Mouse (Mus musculus) kidney, embryonic 16.5 days (tissue): Measurements from ENCODE around the gene Slco2a1. TPM values are rescaled to one million over a fixed set of nuclear protein-coding genes. Genes with fewer than 3 reads are reported as not detected.
"Not testable (repeated sequence)": the region's sequence is repeated elsewhere in the genome, so short reads cannot be mapped to it uniquely, and the experiment has no call there.

Experiments
- ATAC-seq: fragments of 200-750 bp; cut with Nextera tagmentation; 2 replicates; pipeline ENCODE4 v1.8.0; 2017; ENCODE audit warnings: moderate TSS enrichment; ENCODE audit not compliant: low FRiP score, low TSS enrichment
- H3K27ac ChIP-seq: fragments of 300-500 bp; sonication (generic); 2 replicates; pipeline ENCODE4 v1.5.1; 2014; ENCODE audit warnings: low read length
- H3K27me3 ChIP-seq: fragments of 300-500 bp; sonication (generic); 2 replicates; pipeline ENCODE4 v1.6.1; 2014; ENCODE audit warnings: low read length, control low read depth, mixed read lengths; ENCODE audit not compliant: insufficient read depth
- H3K36me3 ChIP-seq: fragments of 300-500 bp; sonication (generic); 2 replicates; pipeline ENCODE4 v1.6.1; 2014; ENCODE audit warnings: low read length, control low read depth, mixed read lengths; ENCODE audit not compliant: insufficient read depth
- H3K4me1 ChIP-seq: fragments of 300-500 bp; sonication (generic); 2 replicates; pipeline ENCODE4 v1.6.1; 2014; ENCODE audit warnings: low read length, control low read depth, mixed read lengths; ENCODE audit not compliant: insufficient read depth
- H3K4me2 ChIP-seq: fragments of 300-500 bp; sonication (generic); replicated peaks from 2 replicates; pipeline ENCODE4 v1.6.1; 2014; ENCODE audit warnings: low read depth, low read length
- H3K4me3 ChIP-seq: fragments of 300-500 bp; sonication (generic); 2 replicates; pipeline ENCODE4 v1.5.1; 2014; ENCODE audit warnings: mild to moderate bottlenecking, low read length
- H3K9ac ChIP-seq: fragments of 300-500 bp; sonication (generic); replicated peaks from 2 replicates; pipeline ENCODE4 v1.6.1; 2014; ENCODE audit warnings: low read length
- H3K9me3 ChIP-seq: fragments of 300-500 bp; sonication (generic); 2 replicates; pipeline ENCODE4 v1.6.1; 2016; ENCODE audit warnings: low read length, control low read depth
- WGBS: fragments of 180-500 bp; shearing (Covaris S2); extraction: QIAGEN DNeasy Blood & Tissue Kit; methylation state at CpG from one replicate; pipeline ENCODE4 v1.1.7; 2014; 5-methylcytosine and 5-hydroxymethylcytosine counted together
- polyA plus RNA-seq: library from polyadenylated mRNA; unstranded; fragments of >200 nt; fragmentation: Nextera tagmentation; extraction: Ambion mirVana; gene quantifications from 2 replicates; pipeline ENCODE4 v1.2.1, GENCODE M21; 2015

Slco2a1 gene
- polyA plus RNA-seq, 1 experiment from 2014 or later, result 8.2 TPM

DNA sequence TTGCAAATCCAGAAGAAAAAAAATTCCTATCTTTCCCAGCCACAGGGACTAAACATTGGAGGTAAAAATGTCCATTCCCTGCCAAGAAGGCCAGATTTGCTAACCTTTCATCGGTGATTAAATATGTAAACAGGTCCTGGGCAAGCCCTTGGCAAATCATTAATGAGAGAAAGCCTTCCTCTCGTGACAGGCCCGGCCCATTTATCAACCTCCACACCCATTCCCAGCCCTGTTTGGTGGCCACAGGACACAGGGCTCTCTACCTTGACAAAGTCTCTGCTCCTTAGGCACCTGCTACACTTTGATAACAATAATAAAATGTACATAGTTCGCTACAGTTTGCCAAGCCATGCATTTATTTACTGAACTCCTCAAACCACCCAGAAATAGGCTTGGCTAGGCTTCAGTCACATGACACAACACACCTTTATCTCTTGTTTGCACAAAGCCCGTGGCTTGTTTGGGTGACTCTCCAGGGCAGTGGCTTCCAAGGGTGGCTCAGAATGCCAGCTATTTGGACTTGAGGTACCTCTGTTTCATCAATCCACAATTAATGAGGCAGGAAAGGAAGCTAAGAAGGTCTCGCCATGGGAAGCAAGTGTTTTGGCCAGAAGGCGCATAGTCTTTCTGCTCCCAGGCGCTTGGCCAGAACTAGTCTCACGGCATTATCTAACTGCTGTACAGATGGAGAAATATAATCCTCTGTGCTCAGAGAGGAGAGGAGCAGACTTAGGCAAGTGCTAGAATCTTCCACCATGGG is 101.8 kb downstream of the Slco2a1 start:
- no peak overlapping the region for H3K4me2 ChIP-seq
- peak overlapping the region; percentile 11; the same call in 1 of the 2 replicates for H3K27ac ChIP-seq
- peak; percentile 55; the same call in 1 of the 2 replicates for ATAC-seq
- WGBS, result 51% methylated on average over 9 of the region's 9 CpGs
- H3K36me3 ChIP-seq, result no peaks in the 10 kb centered on the region
- H3K4me1 ChIP-seq, result peaks cover 12% of the 10 kb centered on the region
- H3K9me3 ChIP-seq, result no peaks in the 10 kb centered on the region
- H3K4me3 ChIP-seq, result no peak overlapping the region
- no peaks in the 10 kb centered on the region for H3K27me3 ChIP-seq
- H3K9ac ChIP-seq, result no peak overlapping the region

DNA sequence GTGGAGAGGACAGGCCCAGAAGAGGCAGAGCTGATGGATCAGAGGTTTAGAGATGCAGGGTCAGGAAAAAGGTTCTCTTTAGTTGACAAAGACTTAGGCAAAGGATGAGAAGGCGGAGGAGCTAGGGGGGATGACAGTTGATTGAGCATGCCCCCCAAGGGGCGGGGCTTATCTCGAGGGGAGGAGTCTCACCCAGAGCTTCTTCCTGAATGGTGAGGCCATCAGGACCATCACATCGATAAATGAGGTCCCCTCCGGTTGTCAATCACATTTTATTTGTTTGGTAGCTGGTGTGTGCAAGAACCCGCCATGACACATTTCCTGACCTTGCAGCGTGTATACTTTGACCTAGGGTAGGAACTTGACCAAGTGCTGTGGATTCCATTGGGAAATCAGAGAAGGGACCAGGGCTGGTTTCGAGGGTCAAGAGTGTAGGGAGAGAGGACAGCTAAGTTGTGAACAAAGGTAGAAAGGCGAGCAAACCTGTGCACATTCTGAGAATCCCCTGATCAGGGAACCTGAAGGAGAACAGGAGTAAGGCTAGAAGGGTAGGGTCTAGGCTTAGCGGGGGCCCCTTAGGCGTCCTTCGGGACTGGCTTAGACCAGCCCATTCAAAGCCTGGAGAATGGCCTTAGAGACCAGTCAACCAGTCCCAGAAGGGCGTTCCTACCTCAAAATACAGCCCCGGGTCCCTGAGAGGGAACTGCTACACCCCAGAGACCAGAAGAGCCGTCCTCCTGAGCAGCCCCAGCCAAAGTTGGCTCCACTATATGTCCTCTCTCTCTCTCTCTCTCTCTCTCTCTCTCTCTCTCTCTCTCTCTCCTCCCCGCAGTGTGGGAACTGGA is 102.7 kb downstream of the Slco2a1 start:
- no peak; the same call in 1 of the 2 replicates for ATAC-seq

DNA sequence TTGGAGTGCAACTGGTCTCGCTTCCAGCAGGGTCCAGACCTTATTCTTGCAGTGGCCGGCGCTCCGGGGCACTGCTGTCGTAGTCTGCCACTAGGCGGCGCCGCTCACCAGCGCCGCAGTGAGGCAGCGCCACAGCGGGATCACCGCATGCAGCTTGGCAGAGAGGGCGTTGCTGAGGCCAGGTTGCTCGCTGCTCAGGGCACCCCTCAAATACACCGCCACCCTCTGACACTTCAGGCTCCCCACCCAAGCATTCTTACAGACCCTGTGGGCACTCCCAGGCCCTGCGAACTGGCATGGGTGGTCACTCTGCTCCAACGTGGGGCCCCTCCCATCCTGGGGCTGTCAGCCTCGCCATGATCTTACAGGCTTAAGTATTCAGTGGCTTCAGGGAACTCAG is 103.7 kb downstream of the Slco2a1 start:
- 0% methylated on average over 18 of the region's 19 CpGs for WGBS
- no peaks in the 10 kb centered on the region for H3K36me3 ChIP-seq
- H3K9me3 ChIP-seq, result no peaks in the 10 kb centered on the region
- H3K27me3 ChIP-seq, result no peaks in the 10 kb centered on the region
- H3K4me1 ChIP-seq, result peaks cover 12% of the 10 kb centered on the region
- peak overlapping the region; percentile 61 for H3K9ac ChIP-seq
- peak overlapping the region; percentile 48 for H3K4me3 ChIP-seq
- peak overlapping the region; percentile 80 for H3K4me2 ChIP-seq
- no peak overlapping the region for H3K27ac ChIP-seq
- peak; percentile 92 for ATAC-seq

More for the DNA sequence above, 102.7 kb downstream of the Slco2a1 start:
- no peak overlapping the region for H3K4me3 ChIP-seq
- H3K9ac ChIP-seq, result no peak overlapping the region
- H3K4me1 ChIP-seq, result peaks cover 12% of the 10 kb centered on the region
- no peak overlapping the region for H3K27ac ChIP-seq
- H3K9me3 ChIP-seq, result no peaks in the 10 kb centered on the region
- H3K36me3 ChIP-seq, result no peaks in the 10 kb centered on the region
- 82% methylated on average over 16 of the region's 16 CpGs for WGBS
- H3K27me3 ChIP-seq, result no peaks in the 10 kb centered on the region
- H3K4me2 ChIP-seq, result no peak overlapping the region

DNA sequence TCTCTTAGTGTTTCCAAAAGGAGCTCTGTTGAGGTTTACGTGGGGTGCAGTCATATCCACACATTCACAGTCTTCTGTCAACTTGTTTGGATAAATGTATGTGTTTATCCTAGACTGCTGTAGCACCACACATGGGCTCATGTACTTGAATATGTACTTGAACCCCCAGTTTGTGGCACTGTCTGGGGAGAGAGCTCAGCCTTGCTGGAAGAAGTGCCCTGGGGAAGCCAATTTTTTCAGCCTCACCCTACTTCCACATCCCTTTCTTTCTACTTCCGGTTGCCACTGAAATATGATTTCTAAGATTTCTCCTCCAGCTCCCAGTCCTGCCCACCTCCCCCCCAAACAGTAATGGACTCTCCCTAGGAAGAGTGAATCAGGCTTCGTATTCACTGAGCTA is 105.2 kb downstream of the Slco2a1 start:
- Histone ChIP-seq H3K9ac (no peak overlapping the region), H3K4me3 (no peak overlapping the region), H3K4me1 (peaks cover 12% of the 10 kb centered on the region), H3K9me3 (no peaks in the 10 kb centered on the region), H3K36me3 (no peaks in the 10 kb centered on the region), H3K4me2 (no peak overlapping the region), H3K27me3 (no peaks in the 10 kb centered on the region), H3K27ac (no peak overlapping the region)
- no peak for ATAC-seq
- 76% methylated on average over 3 of the region's 3 CpGs for WGBS

DNA sequence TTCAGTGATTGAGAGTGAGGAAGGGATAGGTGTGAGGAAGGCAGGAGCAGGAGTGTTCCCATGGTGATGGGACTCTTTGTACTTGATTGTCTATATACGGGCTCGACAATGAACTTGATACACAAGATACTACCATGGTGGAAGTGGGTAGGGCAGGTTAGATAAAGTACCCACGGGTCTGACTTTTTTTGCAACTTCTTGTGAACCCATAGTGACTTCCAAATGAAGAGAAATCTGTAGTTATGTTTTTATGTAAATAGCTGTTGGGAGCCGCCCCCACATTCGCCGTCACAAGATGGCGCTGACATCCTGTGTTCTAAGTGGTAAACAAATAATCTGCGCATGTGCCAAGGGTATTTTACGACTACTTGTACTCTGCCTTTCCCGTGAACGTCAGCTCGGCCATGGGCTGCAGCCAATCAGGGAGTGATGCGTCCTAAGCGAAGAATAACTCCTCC is 119.9 kb downstream of the Slco2a1 start:
- H3K4me3 ChIP-seq, result peak overlapping the region; percentile 52
- peaks cover 28% of the 10 kb centered on the region for H3K4me1 ChIP-seq
- H3K9me3 ChIP-seq, H3K36me3 ChIP-seq, H3K27ac ChIP-seq: not testable (repeated sequence)
- H3K4me2 ChIP-seq, result peak overlapping the region; percentile 52
- 15% methylated on average over 7 of the region's 14 CpGs for WGBS
- peak overlapping the region; percentile 35; the same call in 1 of the 2 replicates for H3K9ac ChIP-seq
- H3K27me3 ChIP-seq, result peaks cover 26% of the 10 kb centered on the region
- ATAC-seq, result peak; percentile 70

DNA sequence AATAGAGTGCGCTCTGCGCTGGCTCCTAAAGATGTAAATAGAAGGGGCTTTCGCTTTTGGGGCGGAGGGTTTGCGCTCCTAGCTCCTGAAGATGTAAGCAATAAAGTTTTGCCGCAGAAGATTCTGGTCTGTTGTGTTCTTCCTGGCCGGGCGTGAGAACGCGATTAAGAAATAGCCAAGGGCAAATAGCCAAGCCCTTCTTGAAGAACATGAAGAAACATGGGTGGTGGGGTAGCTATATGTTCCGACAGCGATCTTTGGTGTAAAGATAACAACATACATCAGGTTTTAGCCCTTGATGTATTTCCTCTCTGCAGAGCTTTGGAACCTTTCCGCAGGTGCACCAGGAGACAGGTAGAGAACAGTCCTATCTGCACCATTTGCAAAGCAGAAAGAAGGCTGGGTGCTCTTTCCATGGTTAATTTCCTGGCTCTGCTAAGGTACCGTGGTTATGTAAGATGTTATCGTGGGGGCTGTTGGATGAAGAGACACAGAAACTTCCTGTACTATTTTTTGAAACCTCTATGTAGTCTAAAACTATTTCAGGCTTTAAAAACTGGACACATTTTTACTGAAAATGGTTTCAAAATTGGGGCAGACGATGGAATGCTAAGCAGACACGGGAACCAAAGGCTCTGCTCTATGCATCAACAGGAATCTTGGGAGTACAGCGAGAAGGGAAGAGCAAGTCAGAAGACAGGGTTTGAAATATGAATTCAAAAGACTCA is 120.6 kb downstream of the Slco2a1 start:
- WGBS, result 26% methylated on average over 18 of the region's 18 CpGs
- Histone ChIP-seq H3K4me3 (peak overlapping the region; percentile 52), H3K36me3 (no peaks in the 10 kb centered on the region), H3K9me3 (no peaks in the 10 kb centered on the region), H3K4me1 (peaks cover 29% of the 10 kb centered on the region), H3K4me2 (peak overlapping the region; percentile 86), H3K27ac (no peak overlapping the region; the same call in 1 of the 2 replicates), H3K9ac (peak overlapping the region; percentile 74), H3K27me3 (peaks cover 32% of the 10 kb centered on the region)
- ATAC-seq, result no peak

DNA sequence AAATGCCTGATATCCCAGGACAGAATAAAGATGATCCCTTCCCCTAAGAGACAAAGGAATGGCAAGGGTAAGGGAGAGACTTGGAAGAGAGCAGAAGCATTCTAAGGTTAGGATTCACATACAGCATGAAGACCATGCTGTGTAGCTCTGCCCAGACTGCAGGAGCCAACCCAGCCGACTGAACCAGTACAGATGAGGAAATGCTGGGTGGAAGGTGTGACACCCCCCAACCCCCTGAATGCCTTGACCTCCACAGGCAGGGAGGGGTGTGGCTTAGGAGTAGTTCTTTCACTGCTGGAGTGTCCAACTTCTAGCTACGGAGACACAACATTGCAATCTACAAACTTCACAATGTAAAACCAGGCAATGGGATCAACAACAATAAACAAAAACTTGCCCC is 121.4 kb downstream of the Slco2a1 start:
- H3K27me3 ChIP-seq, result peaks cover 40% of the 10 kb centered on the region
- H3K4me2 ChIP-seq, result no peak overlapping the region
- H3K9ac ChIP-seq, result no peak overlapping the region
- no peak for ATAC-seq
- no peaks in the 10 kb centered on the region for H3K9me3 ChIP-seq
- no peaks in the 10 kb centered on the region for H3K36me3 ChIP-seq
- WGBS, result 65% methylated on average over 2 of the region's 2 CpGs
- no peak overlapping the region for H3K27ac ChIP-seq
- H3K4me1 ChIP-seq, result peaks cover 29% of the 10 kb centered on the region
- H3K4me3 ChIP-seq, result no peak overlapping the region

DNA sequence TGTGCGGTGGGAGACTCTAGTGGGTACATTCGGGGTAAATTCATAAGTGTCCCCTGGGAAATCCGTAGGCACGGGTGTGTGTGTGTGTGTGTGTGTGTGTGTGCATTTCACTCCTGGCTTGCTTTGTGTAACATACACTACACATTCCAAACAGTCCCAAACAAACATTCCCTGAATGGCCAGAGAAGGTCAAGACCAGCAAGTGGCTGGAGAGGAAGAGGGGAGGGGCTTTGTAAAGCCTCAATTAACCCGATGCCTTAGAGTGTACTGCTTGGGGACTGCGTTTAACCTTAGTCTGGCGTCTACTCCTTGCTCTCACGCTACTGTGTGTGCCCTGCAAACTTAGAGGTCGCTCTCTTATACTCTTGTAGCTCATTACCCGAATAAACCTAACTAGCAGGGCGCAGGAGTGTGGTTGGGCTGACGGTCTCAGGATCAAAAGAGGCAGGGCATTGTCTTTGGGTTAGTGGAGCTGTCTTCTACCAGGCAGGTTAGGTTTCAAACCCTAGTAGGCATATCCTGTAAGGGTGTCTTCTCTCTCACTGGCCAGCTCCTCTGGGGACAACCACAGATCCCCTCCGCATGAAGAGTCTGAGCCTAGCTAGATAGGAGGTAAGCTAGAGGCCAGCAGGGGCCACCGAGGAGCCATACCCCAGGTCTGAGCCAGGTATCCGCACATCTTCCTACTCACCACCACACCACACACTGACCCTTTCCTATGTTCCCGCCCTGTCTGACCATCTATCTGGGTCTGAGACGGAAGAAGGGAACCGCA is 122.4 kb downstream of the Slco2a1 start:
- Histone ChIP-seq H3K36me3 (no peaks in the 10 kb centered on the region), H3K4me1 (peaks cover 29% of the 10 kb centered on the region), H3K27me3 (peaks cover 41% of the 10 kb centered on the region), H3K4me3 (peak overlapping the region; percentile 67), H3K9me3 (no peaks in the 10 kb centered on the region), H3K4me2 (peak overlapping the region; percentile 97), H3K27ac (no peak overlapping the region), H3K9ac (peak overlapping the region; percentile 82)
- no peak for ATAC-seq
- WGBS, result 16% methylated on average over 18 of the region's 18 CpGs
